Mouse (Mus musculus): ENCODE measurements at regions not wholly inside any gene's neighbourhood (a gene's known extent, or its start where the extent isn't known, plus 50 kb on each side); places are given as distances from the start of the nearest gene placed in this dataset.

GRCm38 (mm10) chr4:101336811-101337210 lies 71.7 kb upstream of the Jak1 start:
- intact Hi-C loops (cut with DNase I): no loop called here
- no peak overlapping the region for H3K27ac ChIP-seq
- H3K4me3 ChIP-seq: no peak overlapping the region
- no peak for TF ChIP-seq CTCF (IDR thresholded peaks at IDR 0.05)
- DNase-seq (ENCODE audit: extremely low spot score in 1 of 2, low spot score in 2 of 2): no peak

GRCm38 (mm10) chr4:101336371-101336770 lies 71.3 kb upstream of the Jak1 start:
- intact Hi-C loops (cut with DNase I): no loop called here
- H3K4me3 ChIP-seq: no peak overlapping the region
- DNase-seq (ENCODE audit: extremely low spot score in 1 of 2, low spot score in 2 of 2): no peak
- no peak overlapping the region for H3K27ac ChIP-seq
- no peak for TF ChIP-seq CTCF (IDR thresholded peaks at IDR 0.05)

GRCm38 (mm10) chr4:101333868-101334267 lies 68.8 kb upstream of the Jak1 start:
- Histone ChIP-seq H3K27ac (no peak overlapping the region), H3K4me3 (no peak overlapping the region)
- no peak for DNase-seq (ENCODE audit: extremely low spot score in 1 of 2, low spot score in 2 of 2)
- intact Hi-C loops (cut with DNase I): no loop called here
- TF ChIP-seq CTCF (IDR thresholded peaks at IDR 0.05): no peak

- intact Hi-C loops (cut with DNase I): no loop called here
- Histone ChIP-seq H3K4me3 (no peak overlapping the region), H3K27ac (no peak overlapping the region)
- no peak for DNase-seq (ENCODE audit: extremely low spot score in 1 of 2, low spot score in 2 of 2)
- TF ChIP-seq CTCF (IDR thresholded peaks at IDR 0.05): no peak
Measured at GRCm38 (mm10) chr4:101333036-101333435, 68.0 kb upstream of the Jak1 start.

- Histone ChIP-seq H3K4me3 (no peak overlapping the region), H3K27ac (no peak overlapping the region)
- no peak for DNase-seq (ENCODE audit: extremely low spot score in 1 of 2, low spot score in 2 of 2)
- TF ChIP-seq CTCF (IDR thresholded peaks at IDR 0.05): no peak
- intact Hi-C loops (cut with DNase I): no loop called here
Measured at GRCm38 (mm10) chr4:101331231-101331630, 66.1 kb upstream of the Jak1 start.

GRCm38 (mm10) chr4:101329060-101329459 lies 64.0 kb upstream of the Jak1 start:
- no peak overlapping the region for H3K27ac ChIP-seq
- H3K4me3 ChIP-seq: no peak overlapping the region
- DNase-seq (ENCODE audit: extremely low spot score in 1 of 2, low spot score in 2 of 2): no peak
- intact Hi-C loops (cut with DNase I): no loop called here
- no peak for TF ChIP-seq CTCF (IDR thresholded peaks at IDR 0.05)

- TF ChIP-seq CTCF (IDR thresholded peaks at IDR 0.05): no peak; the same call in 1 of the 2 replicates
- Histone ChIP-seq H3K4me3 (no peak overlapping the region), H3K27ac (no peak overlapping the region)
- no peak for DNase-seq (ENCODE audit: extremely low spot score in 1 of 2, low spot score in 2 of 2)
- intact Hi-C loops (cut with DNase I): no loop called here
Measured at GRCm38 (mm10) chr4:101326067-101326466, 61.0 kb upstream of the Jak1 start.

- TF ChIP-seq CTCF (IDR thresholded peaks at IDR 0.05): no peak
- DNase-seq (ENCODE audit: extremely low spot score in 1 of 2, low spot score in 2 of 2): no peak
- Histone ChIP-seq H3K4me3 (no peak overlapping the region), H3K27ac (no peak overlapping the region)
- intact Hi-C loops (cut with DNase I): no loop called here
Measured at GRCm38 (mm10) chr4:101321731-101322130, 56.6 kb upstream of the Jak1 start.

GRCm38 (mm10) chr4:101320587-101320986 lies 55.5 kb upstream of the Jak1 start:
- Histone ChIP-seq H3K27ac (no peak overlapping the region), H3K4me3 (no peak overlapping the region)
- intact Hi-C loops (cut with DNase I): loop anchor here (1.0 kb wide), 1 partner anchor 152 kb away; no protein-coding TSS in a partner anchor
- no peak for DNase-seq (ENCODE audit: extremely low spot score in 1 of 2, low spot score in 2 of 2)
- peak; percentile 56 for TF ChIP-seq CTCF (IDR thresholded peaks at IDR 0.05)

GRCm38 (mm10) chr4:101319681-101320220 lies 54.7 kb upstream of the Jak1 start:
- TF ChIP-seq CTCF (IDR thresholded peaks at IDR 0.05): no peak
- no peak overlapping the region for H3K27ac ChIP-seq
- intact Hi-C loops (cut with DNase I): loop anchor here (1.0 kb wide), 1 partner anchor 151 kb away; no protein-coding TSS in a partner anchor
- H3K4me3 ChIP-seq: no peak overlapping the region
- DNase-seq (ENCODE audit: extremely low spot score in 1 of 2, low spot score in 2 of 2): no peak

GRCm38 (mm10) chr4:101318836-101319235 lies 53.8 kb upstream of the Jak1 start:
- no peak overlapping the region for H3K4me3 ChIP-seq
- DNase-seq (ENCODE audit: extremely low spot score in 1 of 2, low spot score in 2 of 2): no peak
- no peak overlapping the region for H3K27ac ChIP-seq
- TF ChIP-seq CTCF (IDR thresholded peaks at IDR 0.05): peak; percentile 24; the same call in 1 of the 2 replicates
- intact Hi-C loops (cut with DNase I): no loop called here

GRCm38 (mm10) chr4:101316061-101316460 lies 51.0 kb upstream of the Jak1 start:
- intact Hi-C loops (cut with DNase I): no loop called here
- no peak overlapping the region for H3K4me3 ChIP-seq
- TF ChIP-seq CTCF (IDR thresholded peaks at IDR 0.05): no peak
- no peak for DNase-seq (ENCODE audit: extremely low spot score in 1 of 2, low spot score in 2 of 2)
- no peak overlapping the region for H3K27ac ChIP-seq

Small RNA genes lying in the stretch of these regions (microRNA-seq; reads per million reads assigned to microRNA genes)
- 80.3 to 180 reads per million in 2 experiments for gene Mir101a
